Mouse (Mus musculus): ENCODE data around the gene Clec11a.

DNA sequence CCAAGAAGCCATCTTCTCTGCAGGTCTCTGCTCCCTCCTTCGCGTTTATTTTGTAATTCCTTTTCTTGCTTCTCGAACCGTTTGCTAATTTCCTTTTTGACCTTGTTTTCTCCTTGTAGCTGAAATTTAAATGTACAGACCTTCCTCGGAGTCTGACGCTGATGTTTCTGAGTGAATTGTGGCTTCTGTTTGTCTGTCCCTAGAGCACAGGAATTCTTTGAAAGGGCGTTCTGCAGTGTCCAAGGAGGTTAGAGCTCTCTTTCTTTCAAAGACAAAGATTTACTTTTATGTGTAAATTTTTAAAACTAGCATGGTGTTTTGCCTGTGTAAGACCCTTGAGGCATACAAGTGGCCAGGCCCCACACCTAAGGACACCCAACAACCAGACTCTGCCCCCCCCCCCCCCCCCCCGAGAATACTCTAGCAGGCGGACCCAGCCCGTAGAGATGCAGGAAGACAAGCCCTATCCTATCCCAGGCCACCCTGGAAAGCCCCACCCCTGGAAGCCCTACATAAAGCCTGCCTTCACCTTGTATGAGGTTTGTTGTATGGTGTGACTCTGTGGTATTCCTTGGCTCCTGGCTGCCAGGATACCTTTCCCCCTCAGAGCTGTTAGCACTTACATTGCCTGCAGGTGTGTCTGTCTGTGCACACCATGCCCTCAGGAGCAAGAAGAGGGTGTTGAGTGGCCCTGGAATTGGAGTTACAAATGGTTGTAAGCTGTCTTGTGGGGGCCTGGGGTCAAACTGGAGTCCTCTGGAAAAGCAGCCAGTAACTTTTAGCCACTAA lies 30.0 kb downstream of the Clec11a start:
- no peak for TF ChIP-seq POLR2A (IDR thresholded peaks at IDR 0.05; ENCODE audit: borderline replicate concordance, extremely low read depth, low read depth, low read length)
- TF ChIP-seq CTCF (IDR thresholded peaks at IDR 0.05; ENCODE audit: insufficient read depth, low read length) = no peak

Data from lung, adult 2 months (tissue).